Mouse (Mus musculus) pancreas, adult 10 weeks (tissue): ENCODE results near the gene Eif3j1. TPM values are rescaled to one million over a fixed set of nuclear protein-coding genes. Genes with fewer than 3 reads are reported as not detected.

Source experiments
- polyA plus RNA-seq: library from polyadenylated mRNA; stranded (reverse); fragments of 350-450 nt; fragmentation: Illumina TruSeq; extraction: RNeasy Lipid Tissue Mini Kit (QIAGEN cat#74804); gene quantifications from one replicate; pipeline ENCODE4 v1.2.3, GENCODE M21; 2015; ENCODE audit warnings: low read depth, low replicate concordance; ENCODE audit not compliant: insufficient read depth

Gene Eif3j1
- polyA plus RNA-seq, result 8.5 TPM

GRCm38 (mm10) chr2:122027862-122028755 is at the start of gene Eif3j1:
Gene Eif3j1 (plus strand): TSS chr2:122028546.

Other genes starting within 250 kb of the Eif3j1 start
- 1.0 TPM for gene Frmd5, start 221.5 kb upstream of the Eif3j1 start, polyA plus RNA-seq
- gene Casc4, start 161.6 kb upstream of the Eif3j1 start, polyA plus RNA-seq, result 4.0 TPM
- gene Ctdspl2, start 72.5 kb upstream of the Eif3j1 start, polyA plus RNA-seq, result 2.5 TPM
- gene Mageb3, start 72.5 kb upstream of the Eif3j1 start, polyA plus RNA-seq, result not detected
- gene Spg11, start 89.8 kb downstream of the Eif3j1 start, polyA plus RNA-seq, result 2.7 TPM
- 330 TPM for gene B2m, start 119.1 kb downstream of the Eif3j1 start, polyA plus RNA-seq
- gene Trim69, start 132.2 kb downstream of the Eif3j1 start, polyA plus RNA-seq, result not detected
- gene Patl2, start 157.6 kb downstream of the Eif3j1 start, polyA plus RNA-seq, result not detected
- not detected for gene Terb2, start 157.7 kb downstream of the Eif3j1 start, polyA plus RNA-seq
- gene Sord, start 206.2 kb downstream of the Eif3j1 start, polyA plus RNA-seq, result 15.0 TPM